ENCODE assay signal across 12 mouse cellular contexts in the genomic region with DNA sequence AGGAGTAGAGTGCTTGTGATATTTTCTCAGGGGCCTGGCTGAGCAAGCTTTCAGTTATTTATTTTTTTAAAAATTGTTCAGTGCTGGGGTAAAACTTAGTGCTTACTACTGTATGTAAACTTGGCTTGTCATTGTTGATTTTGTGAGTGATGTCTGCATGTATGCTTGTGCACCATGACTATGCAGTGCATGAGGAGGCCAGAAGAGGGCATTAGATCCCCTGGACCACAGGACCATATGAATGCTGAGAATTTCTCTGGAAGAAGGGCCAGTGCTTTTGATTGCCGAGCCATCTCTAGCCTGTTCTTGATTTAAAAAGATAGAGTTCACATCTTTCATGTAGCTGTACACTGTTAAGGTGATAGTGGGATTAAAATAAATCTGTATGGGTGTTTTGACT. TPM values are rescaled to one million over a fixed set of nuclear protein-coding genes. Genes with fewer than 3 reads are reported as not detected.
DNase-seq lines count a peak whose midpoint lies in the region; ATAC-seq and TF ChIP-seq lines count a peak whose summit lies in the region.
"Had no signal": no experiment of that assay in that cellular context is flagged by ENCODE, and none has a peak within 500 bp of the region (broad histone marks: within the 10 kb centered on the region; RNA-seq: fewer than 3 reads in every experiment).

No protein-coding gene starts in this region.

- H3K9me3 ChIP-seq in CH12.LX (replicated peaks; ENCODE audit: low read length) (no peaks in the 10 kb centered on the region), ES-E14 (ENCODE audit: control insufficient read depth, insufficient read depth, low read depth, low read length) (no peaks in the 10 kb centered on the region)
- no peaks in the 10 kb centered on the region for H3K9me3 ChIP-seq in forebrain, embryonic 13.5 days (replicated peaks)
- no peaks in the 10 kb centered on the region for H3K9me3 ChIP-seq in forebrain, embryonic 12.5 days
- H3K9me3 ChIP-seq: neural tube, embryonic 13.5 days had no signal

- H3K9ac ChIP-seq in CH12.LX (ENCODE audit: insufficient read depth, low read depth) (no peak overlapping the region), ES-E14 (ENCODE audit: insufficient read depth, low read depth, low read length, poor library complexity, severe bottlenecking) (no peak overlapping the region)
- H3K9ac ChIP-seq in forebrain, embryonic 13.5 days, result no peak overlapping the region
- H3K9ac ChIP-seq in forebrain, embryonic 12.5 days, result no peak overlapping the region
- H3K9ac ChIP-seq: neural tube, embryonic 13.5 days had no signal

- TF ChIP-seq POLR2A in CH12.LX (IDR thresholded peaks at IDR 0.05; ENCODE audit: low read depth, low read length), result no peak
- no peak for TF ChIP-seq POLR2A in embryonic fibroblast, embryonic 13.5 days (IDR thresholded peaks at IDR 0.05; ENCODE audit: low read depth, low read length)

- H3K27ac ChIP-seq in CH12.LX (ENCODE audit: insufficient read depth, low read depth) (no peak overlapping the region), ES-E14 (ENCODE audit: insufficient read depth, low read depth, low read length, poor library complexity, severe bottlenecking) (no peak overlapping the region)
- H3K27ac ChIP-seq in embryonic fibroblast, embryonic 13.5 days (ENCODE audit: insufficient read depth, low read length), result no peak overlapping the region
- no peak overlapping the region for H3K27ac ChIP-seq in forebrain, embryonic 13.5 days
- no peak overlapping the region for H3K27ac ChIP-seq in forebrain, embryonic 12.5 days
- H3K27ac ChIP-seq: macrophage; neural tube, embryonic 13.5 days had no signal

- no peaks in the 10 kb centered on the region for H3K27me3 ChIP-seq in CH12.LX (replicated peaks)
- no peaks in the 10 kb centered on the region for H3K27me3 ChIP-seq in forebrain, embryonic 13.5 days
- no peaks in the 10 kb centered on the region for H3K27me3 ChIP-seq in forebrain, embryonic 12.5 days
- H3K27me3 ChIP-seq: neural tube, embryonic 13.5 days had no signal

- no peaks in the 10 kb centered on the region; the same call in 1 of the 2 replicates for H3K79me2 ChIP-seq in CH12.LX (replicated peaks; ENCODE audit: control insufficient read depth, extremely low read depth, insufficient read depth, poor library complexity, severe bottlenecking)

- 89% methylated on average over 1 of the region's 1 CpGs for WGBS in forebrain, embryonic 13.5 days
- 95% methylated on average over 1 of the region's 1 CpGs for WGBS in forebrain, embryonic 12.5 days

- no peak for TF ChIP-seq EP300 in CH12.LX (IDR thresholded peaks at IDR 0.05; ENCODE audit: low read length)

- ATAC-seq in forebrain, embryonic 13.5 days, result no peak
- ATAC-seq in forebrain, embryonic 12.5 days (ENCODE audit: low FRiP score), result no peak

- H3K4me3 ChIP-seq in CH12.LX (replicated peaks in 1 of 3; ENCODE audit: low read depth in 2 of 3, low read length in 2 of 3, poor library complexity in 1 of 3) (no peak overlapping the region), ES-E14 (ENCODE audit: insufficient read depth in 1 of 2, low read depth in 1 of 2, low read length in 2 of 2, poor library complexity in 1 of 2, severe bottlenecking in 1 of 2) (no peak overlapping the region)
- H3K4me3 ChIP-seq in embryonic fibroblast, embryonic 13.5 days (ENCODE audit: insufficient read depth, low read length), result no peak overlapping the region
- no peak overlapping the region for H3K4me3 ChIP-seq in forebrain, embryonic 13.5 days
- H3K4me3 ChIP-seq in forebrain, embryonic 12.5 days (replicated peaks), result no peak overlapping the region
- H3K4me3 ChIP-seq: neural tube, embryonic 13.5 days had no signal

- in situ Hi-C loops in CH12.LX (cut with MboI; ENCODE audit: low pct_ligation_motif_present, low pct_unique_long_range_greater_than_20kb, low sequenced_read_pairs), result no loop called here
- in situ Hi-C loops in ES-E14 (cut with MboI; ENCODE audit: low sequenced_read_pairs in 2 of 2, unreplicated experiment in 2 of 2), result no loop called here

- peak; percentile 43 to 45 for DNase-seq in kidney, postnatal 4 days
- no peak for DNase-seq in kidney, adult 18-20 months
- DNase-seq in CH12.LX (ENCODE audit: extremely low read depth) (peak; percentile 33), ES-E14 (ENCODE audit: low read depth, low spot score) (peak; percentile 26)
- DNase-seq: gastrocnemius, postnatal 36 days had no signal

- no peak overlapping the region for H3K4me2 ChIP-seq in CH12.LX (ENCODE audit: insufficient read depth, low read depth, poor library complexity, severe bottlenecking)
- H3K4me2 ChIP-seq in forebrain, embryonic 13.5 days, result no peak overlapping the region
- no peak overlapping the region for H3K4me2 ChIP-seq in forebrain, embryonic 12.5 days
- H3K4me2 ChIP-seq: neural tube, embryonic 13.5 days had no signal

- peaks cover 4 to 23% of the 10 kb centered on the region in 2 experiments; a peak in 3 of 4 replicates for H3K4me1 ChIP-seq in CH12.LX (ENCODE audit: control insufficient read depth in 1 of 2, insufficient read depth in 2 of 2)
- no peaks in the 10 kb centered on the region for H3K4me1 ChIP-seq in ES-E14 (ENCODE audit: control insufficient read depth in 2 of 2, insufficient read depth in 2 of 2, low read length in 2 of 2, poor library complexity in 1 of 2)
- H3K4me1 ChIP-seq in embryonic fibroblast, embryonic 13.5 days (ENCODE audit: control insufficient read depth, insufficient read depth, low read length), result peaks cover 15% of the 10 kb centered on the region
- no peaks in the 10 kb centered on the region for H3K4me1 ChIP-seq in forebrain, embryonic 13.5 days
- H3K4me1 ChIP-seq in forebrain, embryonic 12.5 days, result no peaks in the 10 kb centered on the region
- H3K4me1 ChIP-seq: neural tube, embryonic 13.5 days had no signal

- peak; percentile 33 to 55; a peak in 3 of 4 replicates for TF ChIP-seq CTCF in CH12.LX (conservative IDR thresholded peaks at IDR 0.05 in 1 of 2, IDR thresholded peaks at IDR 0.05 in 1 of 2; ENCODE audit: low read depth in 2 of 2, low read length in 2 of 2)
- peak; percentile 21; the same call in 1 of the 2 replicates for TF ChIP-seq CTCF in embryonic fibroblast, embryonic 13.5 days (IDR thresholded peaks at IDR 0.05; ENCODE audit: borderline replicate concordance, insufficient read depth, low read length)

- dilution Hi-C loops in CH12.LX (cut with MboI; ENCODE audit: extremely low pct_ligation_motif_present, extremely low pct_unique_long_range_greater_than_20kb, low sequenced_read_pairs), result no loop called here

- H3K36me3 ChIP-seq in CH12.LX (replicated peaks in 1 of 2; ENCODE audit: control insufficient read depth in 1 of 2, insufficient read depth in 1 of 2, low read length in 1 of 2) (peaks cover 37 to 80% of the 10 kb centered on the region in 2 experiments), ES-E14 (ENCODE audit: control insufficient read depth, insufficient read depth, low read length, poor library complexity, severe bottlenecking) (peaks cover 27% of the 10 kb centered on the region)
- H3K36me3 ChIP-seq in forebrain, embryonic 13.5 days (ENCODE audit: poor library complexity, severe bottlenecking), result peaks cover 57% of the 10 kb centered on the region
- H3K36me3 ChIP-seq in forebrain, embryonic 12.5 days (replicated peaks), result peaks cover 44% of the 10 kb centered on the region

- peak; percentile 30 for TF ChIP-seq RAD21 in CH12.LX (IDR thresholded peaks at IDR 0.05; ENCODE audit: low read depth, low read length)

TF ChIP-seq in CH12.LX, 34 proteins besides CTCF, POLR2A, EP300 and RAD21:
- TF ChIP-seq UBTF (IDR thresholded peaks at IDR 0.05; ENCODE audit: low read depth, low read length) (no peak), ZC3H11A (IDR thresholded peaks at IDR 0.05; ENCODE audit: low read depth, low read length) (no peak), SMC3 (IDR thresholded peaks at IDR 0.05; ENCODE audit: low read depth, low read length) (peak; percentile 38), CHD2 (IDR thresholded peaks at IDR 0.05; ENCODE audit: low read length) (no peak), PAX5 (IDR thresholded peaks at IDR 0.05; ENCODE audit: low read length) (no peak), IRF4 (IDR thresholded peaks at IDR 0.05; ENCODE audit: low read depth, low read length) (no peak), HCFC1 (IDR thresholded peaks at IDR 0.05; ENCODE audit: low read depth, low read length) (no peak), E2F4 (IDR thresholded peaks at IDR 0.05; ENCODE audit: insufficient replicate concordance, low read depth, low read length) (no peak)

TF ChIP-seq in ES-E14, 5 proteins besides CTCF, POLR2A, EP300 and RAD21:
- TF ChIP-seq ZNF384 (IDR thresholded peaks at IDR 0.05; ENCODE audit: low read depth, low read length), result no peak
- TF ChIP-seq ZC3H11A (IDR thresholded peaks at IDR 0.05; ENCODE audit: borderline replicate concordance, low read depth, low read length), result peak; percentile 36; the same call in 1 of the 2 replicates
- TF ChIP-seq MAFK (IDR thresholded peaks at IDR 0.05; ENCODE audit: insufficient read depth, low read depth, low read length), result 0 out of 2 replicates have a peak, but pooled peaks have one; percentile 11
- TF ChIP-seq CHD2 (IDR thresholded peaks at IDR 0.05; ENCODE audit: low read depth, low read length), result no peak
- no peak for TF ChIP-seq HCFC1 (IDR thresholded peaks at IDR 0.05; ENCODE audit: borderline replicate concordance, insufficient read depth, low read length)

RNA-seq across cellular contexts. Expression of a gene that starts 35.2 kb away (rescaled TPM):
- total RNA-seq in CH12.LX (2012; rRNA removed) (1.3 TPM in 1 of 2 replicates, not detected in the other), CH12.LX (2014; rRNA removed) (not detected in 2 replicates), ES-E14 (2012; rRNA removed) (not detected in 2 replicates)
- polyA plus RNA-seq in CH12.LX (2012; ENCODE audit: insufficient read length, low read depth), result not detected in 2 replicates
- polyA plus RNA-seq in embryonic fibroblast, embryonic 13.5 days (2011; ENCODE audit: insufficient read length, low read depth, missing spikeins), result not detected in 2 replicates
- polyA plus RNA-seq in forebrain, embryonic 13.5 days (2015; fragmentation: Nextera tagmentation; extraction: Ambion mirVana), result not detected in 2 replicates
- polyA plus RNA-seq in forebrain, embryonic 12.5 days (2016; fragmentation: Nextera tagmentation; extraction: Ambion mirVana), result not detected in 2 replicates
- total RNA-seq: gastrocnemius, postnatal 36 days; layer of hippocampus, postnatal 25 days had no signal
- polyA plus RNA-seq: intestine, embryonic 14.5 days; macrophage; neural tube, embryonic 13.5 days had no signal

RNA-seq across cellular contexts. Expression of a gene that starts 35.4 kb away (rescaled TPM):
- total RNA-seq in CH12.LX (2012; rRNA removed) (61.1 and 75.8 TPM in 2 replicates), CH12.LX (2014; rRNA removed) (196 and 228 TPM in 2 replicates), ES-E14 (2012; rRNA removed) (163 and 224 TPM in 2 replicates)
- polyA plus RNA-seq in CH12.LX (2012; ENCODE audit: insufficient read length, low read depth), result 117 and 140 TPM in 2 replicates
- 111 and 121 TPM in 2 replicates for polyA plus RNA-seq in embryonic fibroblast, embryonic 13.5 days (2011; ENCODE audit: insufficient read length, low read depth, missing spikeins)
- polyA plus RNA-seq in forebrain, embryonic 13.5 days (2015; fragmentation: Nextera tagmentation; extraction: Ambion mirVana), result 278 and 293 TPM in 2 replicates
- 241 and 255 TPM in 2 replicates for polyA plus RNA-seq in forebrain, embryonic 12.5 days (2016; fragmentation: Nextera tagmentation; extraction: Ambion mirVana)
